Mouse (Mus musculus): ENCODE results near the gene BC030499. TPM values are rescaled to one million over a fixed set of nuclear protein-coding genes. Genes with fewer than 3 reads are reported as not detected.

Gene BC030499
- polyA plus RNA-seq (2015; fragmentation: Nextera tagmentation; extraction: Ambion mirVana) = 0.28 and 0.87 TPM in 2 replicates

GRCm38 (mm10) chr11:78290654-78291053 is at the start of gene BC030499:
Gene BC030499 (plus strand): TSS chr11:78290841.
- Histone ChIP-seq H3K4me1 (replicated peaks) (no peaks in the 10 kb centered on the region), H3K9me3 (no peaks in the 10 kb centered on the region), H3K36me3 (peaks cover 77% of the 10 kb centered on the region), H3K27me3 (no peaks in the 10 kb centered on the region), H3K4me3 (replicated peaks) (no peak within 1 kb of the TSS), H3K27ac (no peak within 1 kb of the TSS), H3K4me2 (replicated peaks) (no peak within 1 kb of the TSS), H3K9ac (replicated peaks) (no peak within 1 kb of the TSS)
- ATAC-seq = no peak
- 94% methylated on average over 4 of the region's 4 CpGs for WGBS

- Histone ChIP-seq H3K4me1 (replicated peaks) (peaks cover 53% of the 10 kb centered on the region), H3K27ac (peak overlapping the region; percentile 97), H3K27me3 (no peaks in the 10 kb centered on the region), H3K4me3 (replicated peaks) (peak overlapping the region; percentile 99), H3K4me2 (replicated peaks) (peak overlapping the region; percentile 92), H3K9me3 (no peaks in the 10 kb centered on the region), H3K36me3 (peaks cover 11% of the 10 kb centered on the region), H3K9ac (replicated peaks) (peak overlapping the region; percentile 93)
- WGBS = under 1% methylated on average over 19 of the region's 19 CpGs
- ATAC-seq = peak; percentile 52
These were observed 45.4 kb upstream of the BC030499 start for GRCm38 (mm10) chr11:78245261-78245626.

GRCm38 (mm10) chr11:78245627-78246317 is 44.9 kb upstream of the BC030499 start, which contains the start of the genes Sdf2 and Supt6:
Gene Sdf2 (plus strand): TSS chr11:78245746.
Gene Supt6 (minus strand): TSS chr11:78245987.
- H3K36me3 ChIP-seq = peaks cover 7% of the 10 kb centered on the region
- peak within 1 kb of the TSS; percentile 93 for H3K9ac ChIP-seq (replicated peaks)
- no peaks in the 10 kb centered on the region for H3K27me3 ChIP-seq
- peak within 1 kb of the TSS; percentile 97 for H3K27ac ChIP-seq
- H3K4me2 ChIP-seq (replicated peaks) = peak within 1 kb of the TSS; percentile 92
- H3K4me1 ChIP-seq (replicated peaks) = peaks cover 53% of the 10 kb centered on the region
- H3K4me3 ChIP-seq (replicated peaks) = peak within 1 kb of the TSS; percentile 99
- no peaks in the 10 kb centered on the region for H3K9me3 ChIP-seq
- peak; percentile 97 for ATAC-seq
- under 1% methylated on average over 50 of the region's 50 CpGs for WGBS

GRCm38 (mm10) chr11:78246318-78247011 is 44.2 kb upstream of the BC030499 start:
- ATAC-seq = no peak
- WGBS = 54% methylated on average over 7 of the region's 7 CpGs
- peak overlapping the region; percentile 93; the same call in 1 of the 2 replicates for H3K9ac ChIP-seq (replicated peaks)

GRCm38 (mm10) chr11:78247012-78247348 is 43.7 kb upstream of the BC030499 start:
- Histone ChIP-seq H3K27me3 (no peaks in the 10 kb centered on the region), H3K27ac (no peak overlapping the region), H3K4me1 (replicated peaks) (peaks cover 53% of the 10 kb centered on the region), H3K9me3 (no peaks in the 10 kb centered on the region), H3K9ac (replicated peaks) (no peak overlapping the region; the same call in 1 of the 2 replicates), H3K36me3 (peaks cover 18% of the 10 kb centered on the region), H3K4me3 (replicated peaks) (peak overlapping the region; percentile 99), H3K4me2 (replicated peaks) (peak overlapping the region; percentile 92; the same call in 1 of the 2 replicates)
- no peak for ATAC-seq
- WGBS = 80% methylated on average over 3 of the region's 3 CpGs

More at GRCm38 (mm10) chr11:78246318-78247011, 44.2 kb upstream of the BC030499 start:
- Histone ChIP-seq H3K36me3 (peaks cover 14% of the 10 kb centered on the region), H3K4me3 (replicated peaks) (peak overlapping the region; percentile 99), H3K27ac (peak overlapping the region; percentile 97), H3K4me1 (replicated peaks) (peaks cover 53% of the 10 kb centered on the region), H3K9me3 (no peaks in the 10 kb centered on the region), H3K4me2 (replicated peaks) (peak overlapping the region; percentile 92), H3K27me3 (no peaks in the 10 kb centered on the region)

GRCm38 (mm10) chr11:78247727-78248140 is 42.9 kb upstream of the BC030499 start:
- WGBS = 67% methylated on average over 4 of the region's 4 CpGs
- H3K4me1 ChIP-seq (replicated peaks) = peaks cover 52% of the 10 kb centered on the region
- H3K4me2 ChIP-seq (replicated peaks) = no peak overlapping the region; the same call in 1 of the 2 replicates

GRCm38 (mm10) chr11:78256618-78257017 is 34.0 kb upstream of the BC030499 start:
- H3K9me3 ChIP-seq = no peaks in the 10 kb centered on the region
- H3K27ac ChIP-seq = no peak overlapping the region
- peaks cover 28% of the 10 kb centered on the region for H3K36me3 ChIP-seq
- WGBS = 100% methylated on average over 1 of the region's 1 CpGs
- ATAC-seq = no peak
- no peak overlapping the region for H3K9ac ChIP-seq (replicated peaks)
- no peak overlapping the region for H3K4me2 ChIP-seq (replicated peaks)
- no peak overlapping the region for H3K4me3 ChIP-seq (replicated peaks)
- peaks cover 13% of the 10 kb centered on the region for H3K27me3 ChIP-seq
- H3K4me1 ChIP-seq (replicated peaks) = no peaks in the 10 kb centered on the region

More at GRCm38 (mm10) chr11:78247727-78248140, 42.9 kb upstream of the BC030499 start:
- Histone ChIP-seq H3K27ac (no peak overlapping the region), H3K27me3 (no peaks in the 10 kb centered on the region), H3K9me3 (no peaks in the 10 kb centered on the region), H3K4me3 (replicated peaks) (0 out of 2 replicates have a peak overlapping the region, but pooled peaks have one; percentile 4), H3K36me3 (peaks cover 23% of the 10 kb centered on the region), H3K9ac (replicated peaks) (no peak overlapping the region)
- ATAC-seq = no peak

- no peak for ATAC-seq
- H3K36me3 ChIP-seq = peaks cover 25% of the 10 kb centered on the region
These were observed 30.0 kb upstream of the BC030499 start for GRCm38 (mm10) chr11:78260489-78261258.

GRCm38 (mm10) chr11:78261380-78262352 is 29.0 kb upstream of the BC030499 start, which contains the start of gene 2610507B11Rik:
Gene 2610507B11Rik (plus strand): TSS chr11:78261752.
- peak; percentile 95 for ATAC-seq
- peak within 1 kb of the TSS; percentile 87 for H3K4me3 ChIP-seq (replicated peaks)

More at GRCm38 (mm10) chr11:78260489-78261258, 30.0 kb upstream of the BC030499 start:
- H3K4me2 ChIP-seq (replicated peaks) = peak overlapping the region; percentile 82
- 97% methylated on average over 2 of the region's 2 CpGs for WGBS
- H3K4me3 ChIP-seq (replicated peaks) = peak overlapping the region; percentile 87
- H3K4me1 ChIP-seq (replicated peaks) = peaks cover 16% of the 10 kb centered on the region
- no peak overlapping the region for H3K9ac ChIP-seq (replicated peaks)
- H3K9me3 ChIP-seq = no peaks in the 10 kb centered on the region
- peaks cover 13% of the 10 kb centered on the region for H3K27me3 ChIP-seq
- no peak overlapping the region for H3K27ac ChIP-seq

GRCm38 (mm10) chr11:78262550-78262949 is 28.1 kb upstream of the BC030499 start:
- peaks cover 16% of the 10 kb centered on the region for H3K4me1 ChIP-seq (replicated peaks)
- WGBS = 4% methylated on average over 8 of the region's 8 CpGs
- H3K27ac ChIP-seq = no peak overlapping the region
- no peak for ATAC-seq
- H3K9ac ChIP-seq (replicated peaks) = peak overlapping the region; percentile 83
- H3K4me3 ChIP-seq (replicated peaks) = peak overlapping the region; percentile 87
- H3K9me3 ChIP-seq = no peaks in the 10 kb centered on the region
- peaks cover 42% of the 10 kb centered on the region for H3K36me3 ChIP-seq
- peak overlapping the region; percentile 82 for H3K4me2 ChIP-seq (replicated peaks)
- peaks cover 13% of the 10 kb centered on the region for H3K27me3 ChIP-seq

More at GRCm38 (mm10) chr11:78261380-78262352, 29.0 kb upstream of the BC030499 start, which contains the start of gene 2610507B11Rik:
- peaks cover 16% of the 10 kb centered on the region for H3K4me1 ChIP-seq (replicated peaks)
- peak within 1 kb of the TSS; percentile 82 for H3K4me2 ChIP-seq (replicated peaks)
- under 1% methylated on average over 114 of the region's 115 CpGs for WGBS
- H3K9ac ChIP-seq (replicated peaks) = peak within 1 kb of the TSS; percentile 83
- H3K36me3 ChIP-seq = peaks cover 34% of the 10 kb centered on the region
- peak within 1 kb of the TSS; percentile 84 for H3K27ac ChIP-seq
- no peaks in the 10 kb centered on the region for H3K9me3 ChIP-seq
- H3K27me3 ChIP-seq = peaks cover 13% of the 10 kb centered on the region
